Mouse (Mus musculus): Measurements from ENCODE around the gene Gcc2.

- TF ChIP-seq CTCF (conservative IDR thresholded peaks at IDR 0.05; ENCODE audit: low read length) = no peak
- TF ChIP-seq NANOG (IDR thresholded peaks at IDR 0.05; ENCODE audit: borderline replicate concordance, low read length) = no peak
- TF ChIP-seq POU5F1 (IDR thresholded peaks at IDR 0.05; ENCODE audit: borderline replicate concordance, low read length) = no peak
Measured at GRCm38 (mm10) chr10:58209710-58210467, 45.4 kb upstream of the Gcc2 start.
